Mouse (Mus musculus): Measurements from ENCODE around the gene Cbfa2t2.
A peak's percentile ranks its signal among the peaks of the same experiment; 100 is the strongest.

The Cbfa2t2 gene

GRCm38 (mm10) chr2:154436458-154437190 lies at the start of gene Cbfa2t2:
TSS of gene Cbfa2t2 (plus strand) at chr2:154436481.
- no peak for DNase-seq (ENCODE audit: low spot score in 2 of 2)

DNA sequence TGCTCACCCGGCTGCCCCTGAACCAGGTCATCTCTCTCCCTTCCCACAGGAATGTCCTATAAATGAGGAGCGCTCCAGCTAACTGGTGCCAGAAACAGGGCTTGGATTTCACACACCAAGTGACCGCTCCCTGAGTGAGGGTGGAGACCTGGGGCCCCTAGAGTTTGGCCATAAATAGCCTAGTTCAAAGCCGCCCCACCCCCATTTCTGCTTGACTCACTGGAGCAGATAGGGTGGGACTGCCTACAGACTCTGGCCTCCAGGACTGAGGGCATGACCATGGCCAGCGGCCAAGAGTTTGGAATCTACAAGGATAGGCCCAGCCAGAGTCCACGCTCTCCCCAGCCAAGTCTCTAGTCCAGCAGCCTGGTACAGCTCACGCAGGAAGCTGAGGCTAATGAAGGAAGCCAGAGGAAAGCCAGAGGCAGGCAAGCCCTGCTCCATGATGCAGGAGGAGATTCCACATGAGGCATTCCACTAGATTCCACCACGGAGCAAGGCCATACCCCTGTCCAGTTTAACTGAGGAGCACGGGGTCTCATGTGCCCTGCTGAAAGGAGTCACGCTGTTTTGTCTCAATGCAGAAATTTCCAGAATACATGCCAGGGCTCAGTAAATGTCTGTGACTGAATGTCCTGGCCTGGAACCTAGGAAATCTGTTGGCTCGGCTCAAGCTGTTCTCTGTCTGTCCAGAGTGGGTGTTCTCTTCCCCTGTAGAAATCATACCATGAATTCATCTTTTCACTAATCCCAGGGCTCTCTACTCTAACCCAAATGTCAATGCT lies 45.9 kb upstream of the Cbfa2t2 start:
- DNase-seq (ENCODE audit: low spot score in 2 of 2), result peak in 1 of 2 experiments; percentile 45

DNA sequence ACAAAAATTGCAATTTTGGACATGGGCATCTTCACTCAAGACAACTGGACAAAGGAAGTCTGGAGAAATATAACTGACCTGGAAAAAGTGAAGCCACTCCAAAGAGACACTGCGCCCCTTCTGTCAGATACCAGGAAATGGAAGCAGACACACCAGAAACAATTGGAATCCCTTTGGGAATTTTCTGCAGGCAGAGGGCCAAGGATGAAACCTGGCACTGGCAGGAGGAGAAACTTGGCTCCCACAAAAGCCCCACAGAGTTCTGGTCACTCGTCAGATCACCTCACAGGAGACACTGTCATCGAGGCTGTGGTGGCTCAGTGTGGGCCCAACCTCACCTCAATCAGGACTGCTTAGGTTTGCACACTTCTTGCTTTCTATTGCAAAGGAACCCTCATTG lies 41.7 kb upstream of the Cbfa2t2 start:
- DNase-seq (ENCODE audit: low spot score in 2 of 2), result no peak

DNA sequence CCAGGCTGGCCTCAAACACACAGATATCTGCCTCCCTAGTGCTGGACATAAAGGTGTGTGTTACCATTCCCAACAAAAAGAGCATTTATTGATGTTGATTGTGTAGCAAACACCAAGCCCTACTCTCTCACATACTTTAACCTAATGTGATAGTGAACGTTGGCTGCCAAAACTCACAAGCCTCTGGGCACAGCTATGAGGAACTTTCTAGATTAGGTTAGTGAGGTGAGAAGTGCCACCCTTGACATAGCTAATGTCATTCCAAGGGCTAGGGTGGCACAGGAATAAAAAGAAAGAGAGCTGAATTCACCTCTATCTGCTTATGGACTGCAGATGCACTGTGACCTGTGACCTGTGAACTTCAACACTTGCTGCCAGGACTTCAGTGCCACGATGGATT lies 39.8 kb upstream of the Cbfa2t2 start:
- DNase-seq (ENCODE audit: low spot score in 2 of 2), result no peak

- DNase-seq (ENCODE audit: low spot score in 2 of 2), result no peak
Observed at GRCm38 (mm10) chr2:154398267-154398666, 38.0 kb upstream of the Cbfa2t2 start.

GRCm38 (mm10) chr2:154399325-154399724 lies 37.0 kb upstream of the Cbfa2t2 start:
- DNase-seq (ENCODE audit: low spot score in 2 of 2), result no peak

GRCm38 (mm10) chr2:154401976-154402375 lies 34.3 kb upstream of the Cbfa2t2 start:
- no peak for DNase-seq (ENCODE audit: low spot score in 2 of 2)

DNA sequence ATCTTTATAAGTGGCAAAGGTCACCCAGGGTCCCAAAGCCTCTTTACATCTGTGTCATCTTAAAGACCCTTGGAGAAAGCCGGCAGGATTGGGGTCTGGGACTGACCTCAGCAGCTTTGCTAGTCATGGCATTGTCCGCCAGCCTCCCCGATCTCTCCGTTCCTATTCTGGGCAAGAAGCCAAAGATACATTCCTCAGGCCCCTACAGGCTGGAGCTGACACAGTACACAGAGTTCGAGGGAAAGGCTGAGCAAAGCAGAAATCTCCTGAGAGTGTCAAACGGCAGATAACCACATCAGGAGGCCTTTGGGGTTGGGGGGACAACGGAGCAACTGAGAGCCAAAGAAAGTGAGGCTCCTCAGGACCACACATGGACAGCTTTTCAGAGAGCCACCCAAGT lies 33.5 kb upstream of the Cbfa2t2 start:
- no peak for DNase-seq (ENCODE audit: low spot score in 2 of 2)

GRCm38 (mm10) chr2:154405447-154405994 lies 30.8 kb upstream of the Cbfa2t2 start:
- no peak for DNase-seq (ENCODE audit: low spot score in 2 of 2)

GRCm38 (mm10) chr2:154407063-154407642 lies 29.1 kb upstream of the Cbfa2t2 start:
- peak in 1 of 2 experiments; percentile 23 for DNase-seq (ENCODE audit: low spot score in 2 of 2)

GRCm38 (mm10) chr2:154407643-154408445 lies 28.4 kb upstream of the Cbfa2t2 start, which contains the start of gene Snta1:
TSS of gene Snta1 (minus strand) at chr2:154408099.
- DNase-seq (ENCODE audit: low spot score in 2 of 2), result peak; percentile 68 to 75

- peak; percentile 62 to 70 for DNase-seq (ENCODE audit: low spot score in 2 of 2)
Observed at GRCm38 (mm10) chr2:154410355-154410754, 25.9 kb upstream of the Cbfa2t2 start.

DNA sequence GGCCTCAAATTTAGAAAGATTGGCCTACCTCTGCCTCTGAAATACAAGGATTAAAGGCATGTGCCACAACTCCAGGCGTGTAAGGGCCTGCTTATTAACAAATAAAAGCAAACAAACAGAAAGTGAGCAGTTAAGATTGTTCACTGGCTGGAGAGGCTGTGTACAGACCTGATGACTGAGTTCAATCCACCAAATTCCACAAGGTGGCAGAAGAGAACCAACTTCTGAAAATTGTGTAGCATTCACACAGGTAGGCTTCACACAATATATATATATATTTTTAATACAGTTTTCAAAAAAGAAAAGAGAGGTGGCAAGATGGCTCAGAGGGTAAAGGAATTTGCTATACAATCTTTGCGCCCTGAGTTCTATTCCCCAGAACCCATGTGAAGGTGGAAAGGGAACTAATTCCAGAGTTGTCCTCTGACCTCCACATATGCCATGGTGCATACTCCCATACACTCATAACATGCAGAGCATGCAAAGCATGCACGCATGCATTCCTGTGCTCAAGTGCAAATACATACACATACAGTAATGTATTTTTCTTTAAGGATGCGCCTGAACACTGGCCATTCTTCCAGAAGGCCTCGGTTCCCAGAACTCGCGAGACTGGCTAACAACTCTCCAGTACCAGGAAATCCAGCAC lies 24.1 kb upstream of the Cbfa2t2 start:
- DNase-seq (ENCODE audit: low spot score in 2 of 2), result peak; percentile 72 to 77

GRCm38 (mm10) chr2:154417107-154417506 lies 19.2 kb upstream of the Cbfa2t2 start:
- DNase-seq (ENCODE audit: low spot score in 2 of 2), result peak; percentile 65 to 89

DNA sequence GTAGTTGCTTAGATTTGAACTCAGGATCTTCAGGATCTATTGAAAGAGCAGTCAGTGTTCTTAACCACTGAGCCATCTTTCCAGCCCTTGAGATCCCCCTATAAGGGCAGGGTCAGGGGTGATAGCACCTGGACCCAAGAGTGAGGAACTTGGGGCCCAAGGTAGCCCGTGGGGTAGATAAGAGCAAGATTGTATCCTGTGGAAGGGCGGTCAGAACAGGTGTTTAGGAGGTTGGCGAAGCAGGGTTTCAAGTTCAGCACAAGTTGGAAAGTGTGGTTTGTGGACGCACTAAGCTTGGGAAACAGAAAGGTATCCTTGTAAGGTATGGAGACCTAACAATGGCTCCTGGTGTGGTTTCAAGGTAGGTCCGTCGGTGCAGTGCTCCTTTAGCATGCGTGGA lies 18.3 kb upstream of the Cbfa2t2 start:
- no peak for DNase-seq (ENCODE audit: low spot score in 2 of 2)

DNA sequence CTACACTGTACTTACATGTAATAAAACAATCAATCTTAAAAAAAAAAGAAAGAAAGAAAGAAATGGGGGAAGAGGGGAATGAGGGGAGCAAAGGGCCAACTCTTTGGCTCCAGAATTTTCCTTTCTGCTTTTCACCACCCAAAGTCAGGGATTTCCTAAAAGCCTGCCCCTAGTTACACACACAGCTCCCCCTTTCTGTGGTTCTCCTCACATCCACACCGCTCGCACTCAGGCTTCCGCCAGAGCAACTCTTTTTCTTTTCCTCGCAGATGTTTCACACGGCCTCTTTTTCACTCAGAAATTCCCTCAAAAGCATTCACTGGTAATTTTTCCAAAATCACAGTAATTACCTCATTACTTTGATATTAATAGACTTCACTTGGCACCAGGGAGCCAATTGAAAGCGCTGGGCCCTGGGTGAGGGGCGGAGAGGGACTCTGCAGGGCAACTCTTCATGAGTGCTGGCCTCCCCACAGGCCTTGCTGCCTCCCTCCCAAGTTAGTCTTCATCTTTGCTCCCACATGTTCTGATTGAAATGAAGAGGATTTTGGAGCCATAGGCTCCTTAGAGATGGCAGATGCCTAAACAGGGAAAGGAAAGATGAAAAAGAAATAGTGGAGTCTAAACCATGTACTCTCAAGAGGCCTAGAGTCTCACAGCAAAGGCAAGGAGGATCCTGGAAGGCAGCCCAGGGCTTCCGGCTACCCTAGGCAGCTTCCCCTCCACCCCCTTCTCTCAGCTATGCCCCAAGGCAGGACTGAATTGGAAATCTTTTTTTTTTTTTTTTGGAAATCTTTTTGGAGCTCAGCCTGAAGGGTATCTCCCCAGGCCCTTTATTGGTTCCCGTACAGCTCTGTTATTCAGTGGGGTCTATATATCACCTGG lies 16.4 kb upstream of the Cbfa2t2 start:
- no peak for DNase-seq (ENCODE audit: low spot score in 2 of 2)

DNA sequence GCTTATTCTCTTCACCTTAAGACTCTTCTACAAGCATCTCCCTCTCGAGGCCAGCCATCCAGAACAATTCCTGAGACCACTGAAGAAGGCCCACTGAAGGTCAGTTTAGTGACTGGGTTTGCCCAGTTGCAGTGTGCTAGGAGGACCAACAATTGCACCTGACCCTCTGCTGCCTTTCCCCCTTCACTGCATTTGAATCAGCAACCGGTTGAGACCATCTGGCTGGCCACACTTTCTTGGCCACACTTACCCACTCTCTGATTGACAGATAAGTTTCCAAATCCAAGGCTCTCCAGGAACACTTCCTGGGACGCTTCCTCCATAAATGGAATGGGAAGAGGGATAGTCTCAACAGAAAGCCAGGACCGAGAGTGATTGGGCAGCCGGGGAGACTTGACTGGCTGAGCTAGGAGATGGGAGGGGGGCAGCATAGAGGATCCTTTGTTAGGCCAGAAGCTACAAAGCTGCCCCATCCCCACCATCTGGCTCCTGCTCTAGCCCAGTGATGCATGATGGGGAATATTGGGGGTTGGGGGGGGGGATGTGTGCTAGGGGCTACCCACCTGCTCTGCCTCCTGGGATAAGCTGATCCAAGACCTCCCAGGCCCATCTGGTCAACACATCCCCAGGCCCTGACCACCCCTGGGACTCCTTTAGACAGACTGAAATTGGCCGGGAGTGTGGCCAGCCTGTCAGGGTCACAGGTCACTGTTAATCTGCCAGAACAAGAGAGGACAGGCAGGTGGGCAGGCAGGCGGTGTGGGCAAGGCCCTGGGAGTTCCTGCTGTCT lies 15.1 kb upstream of the Cbfa2t2 start:
- no peak for DNase-seq (ENCODE audit: low spot score in 2 of 2)

- no peak for DNase-seq (ENCODE audit: low spot score in 2 of 2)
Observed at GRCm38 (mm10) chr2:154422181-154422580, 14.1 kb upstream of the Cbfa2t2 start.

DNA sequence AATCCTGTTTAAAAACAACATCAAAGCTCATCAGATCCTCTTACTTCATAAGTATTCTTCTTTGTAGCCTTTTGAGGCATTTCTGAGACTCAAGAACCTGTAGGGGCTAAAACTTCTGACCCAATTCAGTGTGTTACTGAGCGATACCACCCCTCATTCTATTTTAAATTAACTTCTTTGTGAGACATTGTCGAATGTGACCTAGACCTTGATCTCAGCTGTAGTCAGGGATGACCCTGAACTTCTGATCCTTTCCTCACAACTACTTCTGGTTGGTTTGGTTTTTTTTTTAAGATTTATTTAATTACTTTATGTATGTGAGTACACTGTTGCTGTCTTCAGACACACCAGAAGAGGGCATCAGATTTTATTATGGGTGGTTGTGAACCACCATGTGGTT lies 12.7 kb upstream of the Cbfa2t2 start:
- no peak for DNase-seq (ENCODE audit: low spot score in 2 of 2)
